Mouse (Mus musculus) forebrain, embryonic 13.5 days (tissue): ENCODE measurements around the gene Nqo2. TPM values are rescaled to one million over a fixed set of nuclear protein-coding genes. Genes with fewer than 3 reads are reported as not detected.

Source experiments
- polyA plus RNA-seq: library from polyadenylated mRNA; unstranded; fragments of >200 nt; fragmentation: Nextera tagmentation; extraction: Ambion mirVana; gene quantifications from 2 replicates; pipeline ENCODE4 v1.2.1, GENCODE M21; 2015

The Nqo2 gene
- polyA plus RNA-seq, 1 experiment from 2014 or later = 8.3 TPM

Other genes with a start within 250 kb of the Nqo2 start
- not detected in 2 replicates for gene Serpinb6e, start 121.3 kb upstream of the Nqo2 start, polyA plus RNA-seq
- gene Serpinb6c, start 59.0 kb upstream of the Nqo2 start, polyA plus RNA-seq = 0.18 TPM in 1 of 2 replicates, not detected in the other
- gene Ripk1, start 37.7 kb downstream of the Nqo2 start, polyA plus RNA-seq = 5.8 and 6.7 TPM in 2 replicates
- gene Serpinb6a, start 38.1 kb downstream of the Nqo2 start, polyA plus RNA-seq = 27.9 and 29.1 TPM in 2 replicates
- gene Bphl, start 72.9 kb downstream of the Nqo2 start, polyA plus RNA-seq = 36.5 and 37.6 TPM in 2 replicates
- gene Tubb2a, start 113.3 kb downstream of the Nqo2 start, polyA plus RNA-seq = 761 and 874 TPM in 2 replicates
- gene Tubb2b, start 165.8 kb downstream of the Nqo2 start, polyA plus RNA-seq = 559 and 618 TPM in 2 replicates
- 121 and 128 TPM in 2 replicates for gene Psmg4, start 198.3 kb downstream of the Nqo2 start, polyA plus RNA-seq